ENCODE assay signal across 16 mouse cellular contexts in the genomic region with DNA sequence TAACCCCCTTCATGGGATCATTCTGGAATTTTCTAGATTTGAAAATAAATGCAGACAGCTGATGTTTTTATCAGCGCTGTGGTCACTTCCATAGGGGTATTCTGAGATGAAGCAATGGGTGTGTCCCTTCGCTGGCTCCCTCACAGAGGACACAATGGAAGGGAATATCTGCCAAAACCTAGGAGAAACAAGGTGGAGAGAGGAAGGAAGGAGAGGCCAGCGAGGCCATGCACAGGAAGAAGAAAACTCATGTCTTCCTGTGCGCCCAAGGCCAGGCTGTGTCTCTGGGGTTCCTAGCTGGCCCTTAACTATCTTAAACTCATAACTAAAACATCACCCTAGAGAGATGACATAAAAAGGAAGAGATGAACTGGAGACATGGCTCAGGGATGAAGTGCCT. TPM values are rescaled to one million over a fixed set of nuclear protein-coding genes. Genes with fewer than 3 reads are reported as not detected.
DNase-seq lines count a peak whose midpoint lies in the region; ATAC-seq lines count a peak whose summit lies in the region.
"Had no signal": no experiment of that assay in that cellular context is flagged by ENCODE, and none has a peak within 500 bp of the region (broad histone marks: within the 10 kb centered on the region; RNA-seq: fewer than 3 reads in every experiment).

No protein-coding gene starts in this region.

- no peaks in the 10 kb centered on the region for H3K36me3 ChIP-seq in embryonic facial prominence, embryonic 13.5 days
- 0 out of 2 replicates have a peak, but pooled peaks cover 2% of the 10 kb centered on the region for H3K36me3 ChIP-seq in embryonic facial prominence, embryonic 10.5 days (replicated peaks)
- H3K36me3 ChIP-seq in kidney, embryonic 15.5 days: no peaks in the 10 kb centered on the region
- no peaks in the 10 kb centered on the region for H3K36me3 ChIP-seq in heart, embryonic 14.5 days (ENCODE audit: control insufficient read depth, insufficient read depth, low read length)
- H3K36me3 ChIP-seq: forebrain, embryonic 12.5 days; liver, embryonic 15.5 days; neural tube, embryonic 12.5 days; stomach, embryonic 15.5 days had no signal

- no peak for DNase-seq in embryonic facial prominence, embryonic 10.5 days (ENCODE audit: low spot score)
- DNase-seq in kidney, postnatal 10 days: no peak
- DNase-seq in lung, postnatal 10 days: peak; percentile 42
- DNase-seq in spleen, postnatal 10 days (ENCODE audit: low spot score in 2 of 2): no peak
- no peak for DNase-seq in cerebellum, adult 11-12 months
- DNase-seq: cerebellum, adult 2 months; gastrocnemius, postnatal 14 days; spleen, adult 18-20 months had no signal

- peaks cover 2% of the 10 kb centered on the region; the same call in 1 of the 2 replicates for H3K4me1 ChIP-seq in embryonic facial prominence, embryonic 13.5 days
- peaks cover 9% of the 10 kb centered on the region; the same call in 1 of the 2 replicates for H3K4me1 ChIP-seq in embryonic facial prominence, embryonic 10.5 days
- H3K4me1 ChIP-seq in kidney, embryonic 15.5 days: peaks cover 8% of the 10 kb centered on the region; the same call in 1 of the 2 replicates
- peaks cover 24 to 31% of the 10 kb centered on the region in 2 experiments for H3K4me1 ChIP-seq in heart, embryonic 14.5 days (ENCODE audit: control insufficient read depth in 2 of 2, insufficient read depth in 2 of 2, low read length in 2 of 2)

- 85% methylated on average over 4 of the region's 4 CpGs for WGBS in embryonic facial prominence, embryonic 13.5 days
- 87% methylated on average over 4 of the region's 4 CpGs for WGBS in embryonic facial prominence, embryonic 10.5 days
- 77% methylated on average over 4 of the region's 4 CpGs for WGBS in kidney, embryonic 15.5 days
- WGBS in heart, embryonic 14.5 days: 78% methylated on average over 4 of the region's 4 CpGs

- no peak overlapping the region for H3K4me2 ChIP-seq in embryonic facial prominence, embryonic 13.5 days
- no peak overlapping the region for H3K4me2 ChIP-seq in kidney, embryonic 15.5 days
- H3K4me2 ChIP-seq in heart, embryonic 14.5 days (ENCODE audit: low read length): no peak overlapping the region
- H3K4me2 ChIP-seq: forebrain, embryonic 12.5 days; liver, embryonic 15.5 days; neural tube, embryonic 12.5 days; stomach, embryonic 15.5 days had no signal

- H3K27ac ChIP-seq in embryonic facial prominence, embryonic 13.5 days: no peak overlapping the region
- no peak overlapping the region for H3K27ac ChIP-seq in embryonic facial prominence, embryonic 10.5 days (replicated peaks)
- H3K27ac ChIP-seq in kidney, embryonic 15.5 days: peak overlapping the region; percentile 20; the same call in 1 of the 2 replicates
- H3K27ac ChIP-seq in heart, embryonic 14.5 days (replicated peaks in 1 of 2; ENCODE audit: control insufficient read depth in 1 of 2, insufficient read depth in 1 of 2, low read depth in 2 of 2, low read length in 2 of 2): peak overlapping the region; percentile 20 to 35; a peak in 3 of 4 replicates
- H3K27ac ChIP-seq: forebrain, embryonic 12.5 days; liver, embryonic 15.5 days; midbrain, embryonic 10.5 days; neural tube, embryonic 12.5 days had no signal

- ATAC-seq in embryonic facial prominence, embryonic 13.5 days (ENCODE audit: insufficient number of reproducible peaks, insufficient read depth, low FRiP score, low TSS enrichment, low read depth): no peak
- ATAC-seq in kidney, embryonic 15.5 days (replicated peaks; ENCODE audit: low FRiP score): no peak
- ATAC-seq in heart, embryonic 14.5 days (ENCODE audit: insufficient number of reproducible peaks, insufficient read depth, low FRiP score, low read depth): no peak

- H3K9me3 ChIP-seq in embryonic facial prominence, embryonic 13.5 days: no peaks in the 10 kb centered on the region
- H3K9me3 ChIP-seq in embryonic facial prominence, embryonic 10.5 days: no peaks in the 10 kb centered on the region
- no peaks in the 10 kb centered on the region for H3K9me3 ChIP-seq in kidney, embryonic 15.5 days (replicated peaks)
- H3K9me3 ChIP-seq in heart, embryonic 14.5 days (ENCODE audit: control insufficient read depth, low read length): no peaks in the 10 kb centered on the region
- H3K9me3 ChIP-seq: forebrain, embryonic 12.5 days; liver, embryonic 15.5 days; midbrain, embryonic 10.5 days; neural tube, embryonic 12.5 days; stomach, embryonic 15.5 days had no signal

- no peaks in the 10 kb centered on the region for H3K27me3 ChIP-seq in embryonic facial prominence, embryonic 13.5 days
- no peaks in the 10 kb centered on the region for H3K27me3 ChIP-seq in embryonic facial prominence, embryonic 10.5 days (replicated peaks; ENCODE audit: low read depth, poor library complexity, severe bottlenecking)
- H3K27me3 ChIP-seq in kidney, embryonic 15.5 days: no peaks in the 10 kb centered on the region
- H3K27me3 ChIP-seq in heart, embryonic 14.5 days (ENCODE audit: control insufficient read depth, insufficient read depth, low read length): no peaks in the 10 kb centered on the region
- H3K27me3 ChIP-seq: forebrain, embryonic 12.5 days; liver, embryonic 15.5 days; neural tube, embryonic 12.5 days; stomach, embryonic 15.5 days had no signal

- peak overlapping the region; percentile 16; the same call in 1 of the 2 replicates for H3K9ac ChIP-seq in embryonic facial prominence, embryonic 13.5 days
- H3K9ac ChIP-seq in kidney, embryonic 15.5 days: no peak overlapping the region
- H3K9ac ChIP-seq in heart, embryonic 14.5 days (ENCODE audit: low read length): no peak overlapping the region
- H3K9ac ChIP-seq: forebrain, embryonic 12.5 days; liver, embryonic 15.5 days; neural tube, embryonic 12.5 days; stomach, embryonic 15.5 days had no signal

- H3K4me3 ChIP-seq in embryonic facial prominence, embryonic 13.5 days: no peak overlapping the region
- H3K4me3 ChIP-seq in embryonic facial prominence, embryonic 10.5 days: no peak overlapping the region
- no peak overlapping the region for H3K4me3 ChIP-seq in kidney, embryonic 15.5 days (replicated peaks)
- no peak overlapping the region for H3K4me3 ChIP-seq in heart, embryonic 14.5 days (ENCODE audit: control insufficient read depth in 1 of 2, insufficient read depth in 1 of 2, low read depth in 1 of 2, low read length in 2 of 2)
- H3K4me3 ChIP-seq: forebrain, embryonic 12.5 days; liver, embryonic 15.5 days; midbrain, embryonic 10.5 days; neural tube, embryonic 12.5 days; stomach, embryonic 15.5 days had no signal

RNA-seq across cellular contexts. Expression of a gene that starts 52.6 kb away (rescaled TPM):
- 14.5 and 23.7 TPM in 2 replicates for polyA plus RNA-seq in embryonic facial prominence, embryonic 13.5 days (2015; fragmentation: Nextera tagmentation; extraction: Ambion mirVana)
- 17.0 and 20.7 TPM in 2 replicates for polyA plus RNA-seq in embryonic facial prominence, embryonic 10.5 days (2016; fragmentation: Nextera tagmentation; extraction: Ambion mirVana)
- polyA plus RNA-seq in kidney, embryonic 15.5 days (2015; fragmentation: Nextera tagmentation; extraction: Ambion mirVana): 14.3 and 15.4 TPM in 2 replicates
- polyA plus RNA-seq in heart, embryonic 14.5 days (2014; fragmentation: Nextera tagmentation; extraction: Ambion mirVana): 47.8 and 55.2 TPM in 2 replicates

Comparison
In these comparisons a context has a peak if more than half of its experiments do, and no peak if none do; other contexts are left out.
1. H3K27ac ChIP-seq: peak in kidney, embryonic 15.5 days (single experiment) and heart, embryonic 14.5 days (2 of 2); none in embryonic facial prominence, embryonic 13.5 days (single experiment) and embryonic facial prominence, embryonic 10.5 days (single experiment).